Mouse (Mus musculus): ENCODE data around the gene Bcar3. TPM values are rescaled to one million over a fixed set of nuclear protein-coding genes. Genes with fewer than 3 reads are reported as not detected.
"Not testable (repeated sequence)": the region's sequence is repeated elsewhere in the genome, so short reads cannot be mapped to it uniquely, and the experiment has no call there.

Gene Bcar3
- polyA plus RNA-seq, 1 experiment from 2014 or later, result 24.9 TPM

DNA sequence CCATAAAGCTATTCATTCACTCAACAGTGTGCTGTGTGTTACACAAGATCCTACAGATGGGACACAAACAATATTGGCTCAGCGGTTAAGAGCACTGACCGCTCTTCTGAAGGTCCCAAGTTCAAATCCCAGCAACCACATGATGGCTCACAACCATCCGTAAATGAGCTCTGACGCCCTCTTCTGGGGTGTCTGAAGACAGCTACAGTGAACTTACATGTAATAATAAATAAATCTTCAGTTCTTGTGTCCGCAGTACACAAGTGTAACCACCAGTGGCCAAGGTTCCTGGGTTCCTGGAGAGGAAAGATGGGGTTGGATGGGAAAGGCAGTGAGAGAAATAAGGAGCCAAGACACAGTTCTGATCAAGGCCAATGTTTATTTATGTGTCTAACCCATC is 23.9 kb upstream of the Bcar3 start:
- in situ Hi-C loops (cut with MboI; ENCODE audit: low pct_unique_long_range_greater_than_20kb), result loop anchor here (25.0 kb wide), 1 partner anchor 108 kb away; no protein-coding TSS in a partner anchor
- no peaks in the 10 kb centered on the region for H3K27me3 ChIP-seq
- no peak for DNase-seq (ENCODE audit: low read depth, low spot score)
- ChIA-PET POLR2A (interaction anchor here (0.8 kb wide), 1 partner anchor 72 kb away, joined by 3 read pairs; no protein-coding TSS in a partner anchor), CTCF (interaction anchor here (1.1 to 4.2 kb wide), 6 partner anchors 12 to 100 kb away, joined by 3 to 15 read pairs (median 6); no protein-coding TSS in a partner anchor)
- peak; percentile 73 for TF ChIP-seq CTCF (IDR thresholded peaks at IDR 0.05)
- ATAC-seq, result no peak

DNA sequence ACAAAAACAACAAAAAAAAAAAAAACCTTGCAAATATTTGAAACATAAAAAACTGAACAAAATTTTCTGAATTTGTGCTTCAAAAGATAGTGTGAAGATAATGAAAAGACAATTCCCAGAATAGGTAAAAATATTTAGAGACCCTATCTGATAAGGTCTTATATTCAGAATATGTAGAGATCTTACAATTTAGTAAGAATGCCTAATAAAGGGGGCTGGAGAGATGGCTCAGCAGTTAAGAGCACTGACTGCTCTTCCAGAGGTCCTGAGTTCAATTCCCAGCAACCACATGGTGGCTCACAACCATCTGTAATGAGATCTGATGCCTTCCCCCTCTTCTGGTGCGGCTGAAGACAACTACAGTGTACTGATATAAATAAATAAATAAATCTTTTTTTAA is 21.4 kb upstream of the Bcar3 start:
- in situ Hi-C loops (cut with MboI; ENCODE audit: low pct_unique_long_range_greater_than_20kb), result loop anchor here (25.0 kb wide), 1 partner anchor 110 kb away; no protein-coding TSS in a partner anchor
- DNase-seq (ENCODE audit: low read depth, low spot score); POLR2A ChIA-PET; ATAC-seq; H3K27me3 ChIP-seq: not testable (repeated sequence)
- CTCF ChIA-PET, result interaction anchor here (1.0 kb wide), 1 partner anchor 78 kb away, joined by 3 read pairs; no protein-coding TSS in a partner anchor

DNA sequence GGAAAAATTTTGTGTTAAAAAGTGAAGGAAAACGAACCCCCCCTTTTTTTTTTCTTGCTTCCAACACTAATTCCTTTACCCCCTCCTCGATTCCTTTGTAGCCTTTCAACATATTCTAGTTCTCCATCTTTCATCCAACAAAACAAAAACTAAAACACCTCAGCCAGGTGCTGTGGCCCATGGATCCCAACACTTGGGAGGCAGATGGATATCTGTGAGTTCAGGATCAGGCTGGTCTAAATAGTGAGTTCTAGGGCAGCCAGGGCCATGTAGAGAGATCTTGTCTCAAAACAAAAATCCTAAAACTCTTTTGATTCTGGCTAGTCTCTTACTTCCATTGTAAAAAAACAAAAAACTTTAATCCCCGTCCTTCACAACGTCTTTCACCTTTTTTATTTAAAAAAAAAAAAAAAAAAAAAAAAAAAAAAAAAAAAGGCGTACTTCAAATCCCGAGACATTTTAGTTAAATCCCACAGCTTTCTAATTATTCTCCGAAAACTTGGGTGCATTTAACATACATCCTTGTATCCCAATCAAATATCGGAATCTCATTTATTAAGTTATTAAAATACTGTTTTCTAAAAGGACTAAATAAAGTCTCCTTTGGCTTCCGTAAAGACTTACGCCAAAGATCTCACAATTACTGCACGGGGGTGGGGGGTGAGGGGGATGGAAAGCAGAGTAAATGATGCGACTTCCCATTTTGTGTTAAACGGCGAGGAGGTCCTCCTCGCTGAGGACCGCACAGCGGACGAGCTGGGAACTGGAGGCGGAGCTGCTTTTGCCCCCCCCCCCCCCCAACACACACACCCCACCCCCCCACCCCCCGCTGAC is 20.3 kb upstream of the Bcar3 start:
- no peak for DNase-seq (ENCODE audit: low read depth, low spot score)
- POLR2A ChIA-PET, result interaction anchor here (0.6 to 1.0 kb wide), 2 partner anchors 19 to 327 kb away, joined by 3 to 4 read pairs; no protein-coding TSS in a partner anchor
- in situ Hi-C loops (cut with MboI; ENCODE audit: low pct_unique_long_range_greater_than_20kb), result loop anchor here (25.0 kb wide), 1 partner anchor 111 kb away; no protein-coding TSS in a partner anchor
- CTCF ChIA-PET, result interaction anchor here (1.0 kb wide), 1 partner anchor 79 kb away, joined by 3 read pairs; no protein-coding TSS in a partner anchor
- no peak for TF ChIP-seq CTCF (IDR thresholded peaks at IDR 0.05)
- no peak for ATAC-seq
- H3K27me3 ChIP-seq, result no peaks in the 10 kb centered on the region

DNA sequence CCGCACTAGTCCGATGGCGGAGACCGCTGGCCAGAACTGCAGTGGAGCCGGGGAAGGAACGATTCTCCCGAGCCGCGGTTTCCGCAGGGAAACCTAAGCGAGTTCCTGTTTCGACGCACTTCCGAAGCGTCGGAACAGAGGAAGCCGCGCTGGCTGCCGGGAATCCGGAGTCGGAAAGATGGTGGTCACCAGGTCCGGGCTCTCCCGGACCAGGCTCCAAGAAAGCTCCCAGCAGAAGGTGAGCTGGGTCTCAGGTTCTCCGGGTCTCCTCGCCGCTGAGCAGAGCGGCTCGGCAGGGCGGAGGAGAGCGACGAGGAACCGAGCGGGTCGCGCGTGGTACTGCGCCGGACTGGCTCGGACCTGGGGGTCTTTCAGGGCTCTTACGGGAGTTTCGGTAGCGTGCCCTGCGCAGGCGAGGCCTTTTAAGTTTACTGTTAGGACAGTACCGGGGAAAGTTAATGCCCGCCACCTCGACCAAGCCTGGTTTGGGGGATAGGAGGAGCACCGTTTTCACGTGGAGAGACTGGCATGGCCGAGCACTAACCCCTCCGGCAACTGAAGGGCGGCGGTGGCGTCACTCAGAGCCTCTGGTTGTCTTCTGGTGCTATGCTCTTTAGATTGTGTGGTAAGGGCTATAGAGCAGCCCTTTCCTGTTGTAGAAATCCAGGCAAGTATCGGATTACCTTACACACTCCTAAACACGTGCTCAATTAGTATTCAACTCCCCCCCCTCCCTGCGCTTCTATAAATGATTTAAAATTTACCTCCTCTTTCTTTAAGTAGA is 19.5 kb upstream of the Bcar3 start, which contains the start of gene Dnttip2:
Dnttip2 (plus strand) TSS at position 148 of the 784 bp plus-strand sequence.
- no peak for TF ChIP-seq CTCF (IDR thresholded peaks at IDR 0.05)
- DNase-seq (ENCODE audit: low read depth, low spot score) (peak; percentile 99), ATAC-seq (peak; percentile 86)
- in situ Hi-C loops (cut with MboI; ENCODE audit: low pct_unique_long_range_greater_than_20kb), result loop anchor here (25.0 kb wide), 1 partner anchor 112 kb away; no protein-coding TSS in a partner anchor
- ChIA-PET POLR2A (interaction anchor here (1.0 kb wide), 1 partner anchor 18 kb away, joined by 4 read pairs; no protein-coding TSS in a partner anchor), CTCF (no interaction called here)
- no peaks in the 10 kb centered on the region for H3K27me3 ChIP-seq

DNA sequence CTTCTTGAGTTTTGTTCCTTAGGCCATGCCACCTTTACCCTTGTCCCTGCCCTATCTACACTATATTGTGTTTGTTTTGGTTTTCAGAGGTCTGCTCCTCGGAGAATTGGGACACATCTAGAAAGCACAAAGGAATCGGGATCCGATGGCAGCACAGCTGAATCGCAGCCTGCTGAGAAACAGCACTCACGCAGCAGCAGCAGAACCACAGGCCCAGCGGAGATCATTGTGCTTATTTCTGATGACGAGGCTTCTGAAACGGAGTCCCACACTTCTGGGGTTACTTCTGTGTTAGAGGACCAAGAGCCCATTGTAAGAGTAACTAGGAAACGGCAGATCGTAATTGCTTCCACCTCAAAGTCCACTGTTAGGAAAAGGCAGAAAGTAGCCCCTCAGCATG is 18.8 kb upstream of the Bcar3 start:
- POLR2A ChIA-PET, result no interaction called here
- ATAC-seq (no peak), DNase-seq (ENCODE audit: low read depth, low spot score) (no peak)
- TF ChIP-seq CTCF (IDR thresholded peaks at IDR 0.05), result no peak
- H3K27me3 ChIP-seq, result no peaks in the 10 kb centered on the region
- in situ Hi-C loops (cut with MboI; ENCODE audit: low pct_unique_long_range_greater_than_20kb), result no loop called here
- CTCF ChIA-PET, result no interaction called here

DNA sequence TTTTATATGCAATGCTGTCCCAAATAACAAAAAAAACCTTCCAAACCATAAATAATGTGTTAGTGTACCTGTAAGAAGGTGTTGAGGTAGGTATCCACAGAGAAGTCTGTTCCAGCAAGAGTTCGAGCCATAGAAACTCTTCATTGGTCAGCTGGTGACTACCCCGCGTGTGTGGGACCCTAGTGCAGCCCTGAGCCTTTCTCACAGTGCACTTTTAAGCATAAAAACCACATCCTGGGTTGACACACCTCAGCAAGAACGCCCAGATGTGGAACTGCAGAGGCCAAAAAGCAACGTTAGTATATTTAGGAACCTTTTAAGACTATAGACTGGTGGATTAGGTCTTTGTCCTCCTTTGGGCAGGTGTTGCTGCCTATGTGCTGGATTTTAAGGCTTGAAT is 6.7 kb upstream of the Bcar3 start:
- in situ Hi-C loops (cut with MboI; ENCODE audit: low pct_unique_long_range_greater_than_20kb), result no loop called here
- H3K27me3 ChIP-seq, result no peaks in the 10 kb centered on the region
- no peak for DNase-seq (ENCODE audit: low read depth, low spot score)
- CTCF ChIA-PET, result interaction anchor here (1.2 kb wide), 1 partner anchor 121 kb away, joined by 3 read pairs; no protein-coding TSS in a partner anchor
- POLR2A ChIA-PET, result no interaction called here
- no peak for TF ChIP-seq CTCF (IDR thresholded peaks at IDR 0.05)
- no peak for ATAC-seq

DNA sequence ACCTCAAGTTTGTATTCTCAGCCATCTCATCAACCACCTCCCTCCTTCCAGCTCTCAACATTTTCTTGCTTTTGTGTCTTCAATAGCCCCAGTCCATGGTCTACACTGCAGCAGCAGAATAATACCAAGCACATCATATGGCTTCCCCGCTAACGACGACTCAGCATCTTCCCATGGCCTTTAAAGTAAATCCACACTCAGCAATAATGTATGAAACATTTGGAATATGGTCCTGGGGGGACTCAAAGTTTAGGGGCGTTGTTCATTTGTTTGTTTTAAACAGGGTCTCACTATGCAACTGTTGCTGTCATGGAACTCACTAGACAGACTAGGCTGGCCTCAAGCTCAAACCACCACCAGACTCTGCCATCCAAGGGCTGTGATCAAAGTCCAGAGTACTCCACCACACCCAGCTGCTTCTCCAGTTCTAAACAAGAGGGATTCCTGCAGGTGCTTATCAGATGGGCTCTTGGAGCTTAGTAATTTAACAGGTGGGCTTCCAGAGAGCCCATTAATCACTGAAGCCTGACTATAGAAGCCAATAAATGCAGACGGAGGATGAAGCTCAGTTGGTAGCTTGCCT is 5.2 kb upstream of the Bcar3 start:
- no peaks in the 10 kb centered on the region for H3K27me3 ChIP-seq
- DNase-seq (ENCODE audit: low read depth, low spot score) (no peak), ATAC-seq (no peak)
- POLR2A ChIA-PET, result interaction anchor here (0.6 to 1.0 kb wide), 2 partner anchors 9 to 257 kb away, joined by 3 read pairs; no protein-coding TSS in a partner anchor
- CTCF ChIA-PET, result interaction anchor here (1.1 kb wide), 2 partner anchors 119 to 174 kb away, joined by 3 to 5 read pairs; no protein-coding TSS in a partner anchor
- TF ChIP-seq CTCF (IDR thresholded peaks at IDR 0.05), result no peak
- in situ Hi-C loops (cut with MboI; ENCODE audit: low pct_unique_long_range_greater_than_20kb), result no loop called here

DNA sequence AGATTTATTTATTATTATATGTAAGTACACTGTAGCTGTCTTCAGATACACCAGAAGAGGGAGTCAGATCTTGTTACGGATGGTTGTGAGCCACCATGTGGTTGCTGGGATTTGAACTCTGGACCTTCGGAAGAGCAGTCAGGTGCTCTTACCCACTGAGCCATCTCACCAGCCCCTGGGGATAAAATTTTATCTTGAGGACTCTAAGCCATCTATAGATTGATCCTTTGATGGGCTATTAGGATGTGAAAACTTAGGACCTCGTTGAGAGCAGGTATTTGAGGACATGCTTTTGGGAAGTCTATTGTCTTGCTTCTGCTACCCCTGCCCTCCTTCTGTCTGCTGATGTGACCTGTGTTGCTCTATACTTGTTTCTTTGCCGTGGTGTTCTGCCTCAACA is 4.6 kb upstream of the Bcar3 start:
- DNase-seq (ENCODE audit: low read depth, low spot score); H3K27me3 ChIP-seq; ATAC-seq; in situ Hi-C loops (cut with MboI; ENCODE audit: low pct_unique_long_range_greater_than_20kb): not testable (repeated sequence)
- CTCF ChIA-PET, result interaction anchor here (0.8 to 2.0 kb wide), 5 partner anchors 9 to 173 kb away, joined by 3 to 8 read pairs (median 3); no protein-coding TSS in a partner anchor
- POLR2A ChIA-PET, result interaction anchor here (0.7 to 1.0 kb wide), 2 partner anchors 10 to 304 kb away, joined by 3 read pairs; no protein-coding TSS in a partner anchor

DNA sequence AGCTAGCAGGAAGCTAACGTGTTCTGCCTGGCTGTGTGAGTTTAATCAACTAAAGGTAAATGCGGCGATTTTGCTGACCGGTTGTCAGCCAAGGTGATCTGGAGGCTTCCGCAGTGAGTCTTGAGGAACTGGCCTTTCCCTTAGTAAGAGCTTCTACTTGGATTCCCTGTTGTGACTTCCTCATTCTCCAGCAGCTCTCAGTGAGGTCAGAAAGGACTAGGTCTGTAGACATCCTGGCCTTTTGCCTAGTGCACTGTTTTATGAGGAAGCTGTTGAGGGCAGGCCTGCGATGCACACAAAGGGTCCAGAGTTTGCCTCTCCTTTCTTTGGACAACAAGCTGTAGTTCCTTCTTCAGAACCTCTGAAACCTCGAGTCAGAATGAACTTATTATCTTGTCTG is 3.2 kb upstream of the Bcar3 start:
- ChIA-PET POLR2A (no interaction called here), CTCF (interaction anchor here (1.0 to 4.2 kb wide), 8 partner anchors 8 to 121 kb away, joined by 3 to 22 read pairs (median 4); no protein-coding TSS in a partner anchor)
- ATAC-seq (no peak), DNase-seq (ENCODE audit: low read depth, low spot score) (no peak)
- in situ Hi-C loops (cut with MboI; ENCODE audit: low pct_unique_long_range_greater_than_20kb), result no loop called here
- TF ChIP-seq CTCF (IDR thresholded peaks at IDR 0.05), result no peak
- H3K27me3 ChIP-seq, result no peaks in the 10 kb centered on the region

Data from Patski (cell line).